Mouse (Mus musculus) limb, embryonic 10.5 days (tissue): Measurements from ENCODE around the gene Fsd1. TPM values are rescaled to one million over a fixed set of nuclear protein-coding genes. Genes with fewer than 3 reads are reported as not detected.

Experiments used
- DNase-seq: peaks from one replicate; pipeline ENCODE4 v3.0.0-alpha.2; 2017; ENCODE audit warnings: low spot score
- H3K27ac ChIP-seq: fragments of 300-500 bp; sonication (generic); 2 replicates; pipeline ENCODE4 v1.5.1; 2016; ENCODE audit warnings: mild to moderate bottlenecking
- H3K27me3 ChIP-seq: fragments of 300-500 bp; sonication (generic); 2 replicates; pipeline ENCODE4 v1.6.1; 2016; ENCODE audit warnings: low read depth, mild to moderate bottlenecking; ENCODE audit not compliant: poor library complexity, severe bottlenecking
- H3K36me3 ChIP-seq: fragments of 300-500 bp; sonication (generic); 2 replicates; pipeline ENCODE4 v1.6.1; 2016; ENCODE audit warnings: mild to moderate bottlenecking, moderate library complexity
- H3K4me1 ChIP-seq: fragments of 300-500 bp; sonication (generic); 2 replicates; pipeline ENCODE4 v1.6.1; 2016
- H3K4me3 ChIP-seq: fragments of 300-500 bp; sonication (generic); 2 replicates; pipeline ENCODE4 v1.5.1; 2016; ENCODE audit warnings: mild to moderate bottlenecking, moderate library complexity
- H3K9me3 ChIP-seq: fragments of 300-500 bp; sonication (generic); replicated peaks from 2 replicates; pipeline ENCODE4 v1.6.1; 2016; ENCODE audit warnings: mild to moderate bottlenecking
- WGBS: fragments of 180-500 bp; shearing (Covaris S2); methylation state at CpG from one replicate; pipeline ENCODE4 v1.1.7; 2016; 5-methylcytosine and 5-hydroxymethylcytosine counted together
- polyA plus RNA-seq: library from polyadenylated mRNA; unstranded; fragments of >200 nt; fragmentation: Nextera tagmentation; extraction: Ambion mirVana; gene quantifications from 2 replicates; pipeline ENCODE4 v1.2.1, GENCODE M21; 2016

Fsd1 gene
- polyA plus RNA-seq, 1 experiment from 2014 or later: 56.6 TPM

- Histone ChIP-seq H3K9me3 (no peaks in the 10 kb centered on the region), H3K36me3 (peaks cover 31% of the 10 kb centered on the region), H3K27ac (peak within 1 kb of the TSS; percentile 95), H3K27me3 (no peaks in the 10 kb centered on the region), H3K4me1 (peaks cover 23% of the 10 kb centered on the region), H3K4me3 (peak within 1 kb of the TSS; percentile 81)
- DNase-seq: peak; percentile 97
- WGBS: under 1% methylated on average over 68 of the region's 68 CpGs
These were observed 53.9 kb downstream of the Fsd1 start, which contains the start of gene Chaf1a for GRCm38 (mm10) chr17:56040030-56040856. TSS of gene Chaf1a (plus strand) at chr17:56040439.

- WGBS: 2% methylated on average over 12 of the region's 12 CpGs
- H3K27ac ChIP-seq: peak overlapping the region; percentile 95
- peak overlapping the region; percentile 81 for H3K4me3 ChIP-seq
- no peaks in the 10 kb centered on the region for H3K9me3 ChIP-seq
- DNase-seq: peak; percentile 58
- no peaks in the 10 kb centered on the region for H3K27me3 ChIP-seq
- H3K4me1 ChIP-seq: peaks cover 19% of the 10 kb centered on the region
- peaks cover 37% of the 10 kb centered on the region for H3K36me3 ChIP-seq
These were observed 54.5 kb downstream of the Fsd1 start for GRCm38 (mm10) chr17:56040857-56041163.

Other genes starting within 250 kb of the Fsd1 start
- gene Adgre4, start 236.5 kb upstream of the Fsd1 start, polyA plus RNA-seq: 0.05 and 0.14 TPM in 2 replicates
- gene Zfp119a, start 107.6 kb upstream of the Fsd1 start, polyA plus RNA-seq: 7.3 and 9.5 TPM in 2 replicates
- 13.2 and 15.5 TPM in 2 replicates for gene Zfp959, start 94.4 kb upstream of the Fsd1 start, polyA plus RNA-seq
- gene Zfp119b, start 37.0 kb upstream of the Fsd1 start, polyA plus RNA-seq: 3.9 and 5.0 TPM in 2 replicates
- 0.90 and 1.1 TPM in 2 replicates for gene Ebi3, start 33.9 kb upstream of the Fsd1 start, polyA plus RNA-seq
- 27.7 and 28.5 TPM in 2 replicates for gene Yju2, start 27.4 kb upstream of the Fsd1 start, polyA plus RNA-seq
- gene Shd, start 16.0 kb upstream of the Fsd1 start, polyA plus RNA-seq: 23.6 and 39.7 TPM in 2 replicates
- 6.4 and 7.3 TPM in 2 replicates for gene Stap2, start 19.1 kb downstream of the Fsd1 start, polyA plus RNA-seq
- gene Mpnd, start 19.2 kb downstream of the Fsd1 start, polyA plus RNA-seq: 115 and 130 TPM in 2 replicates
- 181 and 187 TPM in 2 replicates for gene Sh3gl1, start 50.1 kb downstream of the Fsd1 start, polyA plus RNA-seq
- gene Chaf1a, start 53.9 kb downstream of the Fsd1 start, polyA plus RNA-seq: 54.7 and 60.2 TPM in 2 replicates
- gene Ubxn6, start 88.5 kb downstream of the Fsd1 start, polyA plus RNA-seq: 33.3 and 40.3 TPM in 2 replicates
- gene Hdgfl2, start 93.1 kb downstream of the Fsd1 start, polyA plus RNA-seq: 205 and 213 TPM in 2 replicates
- gene Plin4, start 123.3 kb downstream of the Fsd1 start, polyA plus RNA-seq: 0.08 and 0.10 TPM in 2 replicates
- 0.21 and 0.36 TPM in 2 replicates for gene Plin5, start 131.1 kb downstream of the Fsd1 start, polyA plus RNA-seq
- 0.23 TPM in 1 of 2 replicates, not detected in the other for gene Lrg1, start 135.5 kb downstream of the Fsd1 start, polyA plus RNA-seq
- gene Sema6b, start 153.8 kb downstream of the Fsd1 start, polyA plus RNA-seq: 0.88 and 1.0 TPM in 2 replicates
- 6.1 and 10.6 TPM in 2 replicates for gene Tnfaip8l1, start 176.0 kb downstream of the Fsd1 start, polyA plus RNA-seq
- gene Mydgf, start 197.4 kb downstream of the Fsd1 start, polyA plus RNA-seq: 78.0 and 80.7 TPM in 2 replicates
- 44.5 and 44.8 TPM in 2 replicates for gene Dpp9, start 232.4 kb downstream of the Fsd1 start, polyA plus RNA-seq